Mouse (Mus musculus): ENCODE measurements around the gene Dgcr2.

- no peak for TF ChIP-seq GATA1 (IDR thresholded peaks at IDR 0.05; ENCODE audit: borderline replicate concordance, low read length)
- TF ChIP-seq FLI1 (IDR thresholded peaks at IDR 0.05; ENCODE audit: low read length), result no peak
These were observed 86.2 kb downstream of the Dgcr2 start for GRCm38 (mm10) chr16:17812120-17812519.
